Comparison of ENCODE assay signal across 8 mouse cellular contexts in genomic region chr1:119996798-119997581, GRCm38 (mm10). TPM values are rescaled to one million over a fixed set of nuclear protein-coding genes. Genes with fewer than 3 reads are reported as not detected.
A peak's percentile ranks its signal among the peaks of the same experiment; 100 is the strongest.
DNase-seq lines count a peak whose midpoint lies in the region; ATAC-seq and TF ChIP-seq lines count a peak whose summit lies in the region.

Gene Cfap221, minus strand, starts transcription at chr1:119997234.

- no peak within 1 kb of the TSS for H3K27ac ChIP-seq in embryonic facial prominence, embryonic 15.5 days (replicated peaks)
- no peak within 1 kb of the TSS for H3K27ac ChIP-seq in heart, embryonic 16.5 days (ENCODE audit: low read length)
- H3K27ac ChIP-seq in liver, embryonic 14.5 days, result no peak within 1 kb of the TSS
- no peak within 1 kb of the TSS for H3K27ac ChIP-seq in neural tube, embryonic 12.5 days

- no peaks in the 10 kb centered on the region for H3K27me3 ChIP-seq in embryonic facial prominence, embryonic 15.5 days
- H3K27me3 ChIP-seq in heart, embryonic 16.5 days (ENCODE audit: control insufficient read depth, insufficient read depth, low read length), result no peaks in the 10 kb centered on the region
- no peaks in the 10 kb centered on the region for H3K27me3 ChIP-seq in liver, embryonic 14.5 days (ENCODE audit: control insufficient read depth, insufficient read depth, low read length)
- H3K27me3 ChIP-seq in neural tube, embryonic 12.5 days (replicated peaks), result no peaks in the 10 kb centered on the region

- TF ChIP-seq CTCF in liver, embryonic 14.5 days (IDR thresholded peaks at IDR 0.05; ENCODE audit: low read depth), result no peak

- 4% methylated on average over 30 of the region's 30 CpGs for WGBS in embryonic facial prominence, embryonic 15.5 days
- 5% methylated on average over 30 of the region's 30 CpGs for WGBS in heart, embryonic 16.5 days
- WGBS in liver, embryonic 14.5 days (ENCODE audit: insufficient replicate concordance), result 4% methylated on average over 30 of the region's 30 CpGs
- 5% methylated on average over 30 of the region's 30 CpGs for WGBS in neural tube, embryonic 12.5 days

- H3K4me2 ChIP-seq in embryonic facial prominence, embryonic 15.5 days (replicated peaks), result peak within 1 kb of the TSS; percentile 79
- H3K4me2 ChIP-seq in heart, embryonic 16.5 days (ENCODE audit: low read depth, low read length), result peak within 1 kb of the TSS; percentile 78
- H3K4me2 ChIP-seq in liver, embryonic 14.5 days (ENCODE audit: low read depth), result peak within 1 kb of the TSS; percentile 57
- H3K4me2 ChIP-seq in neural tube, embryonic 12.5 days (replicated peaks), result peak within 1 kb of the TSS; percentile 68

- H3K9ac ChIP-seq in embryonic facial prominence, embryonic 15.5 days, result 0 out of 2 replicates have a peak within 1 kb of the TSS, but pooled peaks have one; percentile 9
- peak within 1 kb of the TSS; percentile 58 for H3K9ac ChIP-seq in heart, embryonic 16.5 days (ENCODE audit: low read length)
- H3K9ac ChIP-seq in liver, embryonic 14.5 days (replicated peaks), result no peak within 1 kb of the TSS
- H3K9ac ChIP-seq in neural tube, embryonic 12.5 days, result peak within 1 kb of the TSS; percentile 3; the same call in 1 of the 2 replicates

- peak within 1 kb of the TSS; percentile 52 for H3K4me3 ChIP-seq in embryonic facial prominence, embryonic 15.5 days (replicated peaks)
- peak within 1 kb of the TSS; percentile 64 for H3K4me3 ChIP-seq in heart, embryonic 16.5 days (ENCODE audit: low read length)
- H3K4me3 ChIP-seq in liver, embryonic 14.5 days (ENCODE audit: insufficient read depth in 1 of 2, low read depth in 2 of 2, low read length in 2 of 2), result peak within 1 kb of the TSS; percentile 42 to 61
- peak within 1 kb of the TSS; percentile 40 for H3K4me3 ChIP-seq in neural tube, embryonic 12.5 days

- H3K9me3 ChIP-seq in embryonic facial prominence, embryonic 15.5 days (replicated peaks), result no peaks in the 10 kb centered on the region
- no peaks in the 10 kb centered on the region for H3K9me3 ChIP-seq in heart, embryonic 16.5 days (replicated peaks; ENCODE audit: control insufficient read depth, low read length)
- no peaks in the 10 kb centered on the region for H3K9me3 ChIP-seq in liver, embryonic 14.5 days (ENCODE audit: control insufficient read depth, low read length)
- H3K9me3 ChIP-seq in neural tube, embryonic 12.5 days, result no peaks in the 10 kb centered on the region

- ATAC-seq in cerebellum, adult (ENCODE audit: insufficient number of reproducible peaks, low FRiP score, low TSS enrichment), result no peak
- ATAC-seq in embryonic facial prominence, embryonic 15.5 days (ENCODE audit: insufficient number of reproducible peaks, low FRiP score, low TSS enrichment, low read depth), result peak; percentile 82
- peak; percentile 83 for ATAC-seq in heart, embryonic 16.5 days (replicated peaks; ENCODE audit: extremely low read depth, insufficient read depth, low FRiP score)
- ATAC-seq in liver, embryonic 14.5 days (ENCODE audit: insufficient read depth), result peak; percentile 73
- ATAC-seq in neural tube, embryonic 12.5 days (ENCODE audit: low FRiP score, low read depth), result peak; percentile 88

- TF ChIP-seq EP300 in liver, embryonic 14.5 days (IDR thresholded peaks at IDR 0.05; ENCODE audit: low read depth), result no peak

- peak; percentile 35 to 45 for DNase-seq in cerebellum, postnatal 14 days
- DNase-seq in kidney, postnatal 25 days, result peak; percentile 70 to 80
- DNase-seq in liver, embryonic 14.5 days (ENCODE audit: low read depth in 3 of 3, low spot score in 3 of 3), result peak; percentile 37 to 47 (median 42)
- peak; percentile 61 for DNase-seq in thymus, postnatal 0 days (ENCODE audit: low spot score)

- H3K36me3 ChIP-seq in embryonic facial prominence, embryonic 15.5 days, result no peaks in the 10 kb centered on the region
- no peaks in the 10 kb centered on the region for H3K36me3 ChIP-seq in heart, embryonic 16.5 days (ENCODE audit: control insufficient read depth, insufficient read depth)
- no peaks in the 10 kb centered on the region for H3K36me3 ChIP-seq in liver, embryonic 14.5 days (replicated peaks; ENCODE audit: control insufficient read depth, insufficient read depth, low read depth)
- no peaks in the 10 kb centered on the region for H3K36me3 ChIP-seq in neural tube, embryonic 12.5 days

- no peaks in the 10 kb centered on the region for H3K4me1 ChIP-seq in embryonic facial prominence, embryonic 15.5 days
- H3K4me1 ChIP-seq in heart, embryonic 16.5 days (ENCODE audit: control insufficient read depth, insufficient read depth, low read length), result no peaks in the 10 kb centered on the region
- 0 out of 4 replicates have a peak, but pooled peaks cover 0 to 2% of the 10 kb centered on the region in 2 experiments for H3K4me1 ChIP-seq in liver, embryonic 14.5 days (replicated peaks; ENCODE audit: control insufficient read depth in 2 of 2, insufficient read depth in 2 of 2, low read length in 1 of 2)
- H3K4me1 ChIP-seq in neural tube, embryonic 12.5 days, result peaks cover 8% of the 10 kb centered on the region; the same call in 1 of the 2 replicates

RNA-seq across cellular contexts. Expression of gene Cfap221, which starts in this region (rescaled TPM):
- 0.55 and 1.5 TPM in 2 replicates for polyA plus RNA-seq in embryonic facial prominence, embryonic 15.5 days (2015; fragmentation: Nextera tagmentation; extraction: Ambion mirVana)
- 0.16 and 0.25 TPM in 2 replicates for polyA plus RNA-seq in heart, embryonic 16.5 days (2015; fragmentation: Nextera tagmentation; extraction: Ambion mirVana)
- 0.03 TPM in 1 of 2 replicates, not detected in the other for polyA plus RNA-seq in liver, embryonic 14.5 days (2012; rRNA removed)
- 0.05 TPM in 1 of 2 replicates, not detected in the other for polyA plus RNA-seq in liver, embryonic 14.5 days (2014; fragmentation: Nextera tagmentation; extraction: Ambion mirVana)
- polyA plus RNA-seq in neural tube, embryonic 12.5 days (2016; fragmentation: Nextera tagmentation; extraction: Ambion mirVana), result not detected in 2 replicates
- polyA plus RNA-seq in thymus, postnatal 0 days (2015; fragmentation: Nextera tagmentation; extraction: Ambion mirVana), result 0.07 TPM in 1 of 2 replicates, not detected in the other

Comparison
In these comparisons a context has a peak if more than half of its experiments do, and no peak if none do; other contexts are left out.
1. Peak in ATAC-seq, H3K4me3 ChIP-seq, H3K9ac ChIP-seq and H3K4me2 ChIP-seq in heart, embryonic 16.5 days; RNA of the gene not detected or under 1 TPM.
2. Peak in DNase-seq, ATAC-seq, H3K4me3 ChIP-seq and H3K4me2 ChIP-seq in liver, embryonic 14.5 days; RNA of the gene not detected or under 1 TPM.
3. Peak in ATAC-seq, H3K4me3 ChIP-seq, H3K9ac ChIP-seq and H3K4me2 ChIP-seq in neural tube, embryonic 12.5 days; RNA of the gene not detected or under 1 TPM.
4. Peak in DNase-seq in thymus, postnatal 0 days; RNA of the gene not detected or under 1 TPM.